Mouse (Mus musculus): ENCODE measurements around the gene Prr19.
"Not testable (repeated sequence)": the region's sequence is repeated elsewhere in the genome, so short reads cannot be mapped to it uniquely, and the experiment has no call there.

Gene Prr19

GRCm38 (mm10) chr7:25301063-25301462 lies at the start of gene Prr19:
Gene Prr19, plus strand, starts transcription at chr7:25301411.
- in situ Hi-C loops (cut with MboI; ENCODE audit: unreplicated experiment in 2 of 2), result no loop called here

GRCm38 (mm10) chr7:25251822-25252221 lies 49.4 kb upstream of the Prr19 start:
- in situ Hi-C loops (cut with MboI; ENCODE audit: unreplicated experiment in 2 of 2), result no loop called here

GRCm38 (mm10) chr7:25261896-25262295 lies 39.3 kb upstream of the Prr19 start:
- in situ Hi-C loops (cut with MboI; ENCODE audit: unreplicated experiment in 2 of 2), result no loop called here

GRCm38 (mm10) chr7:25263968-25264870 lies 37.0 kb upstream of the Prr19 start:
- in situ Hi-C loops (cut with MboI; ENCODE audit: unreplicated experiment in 2 of 2), result no loop called here

- in situ Hi-C loops (cut with MboI; ENCODE audit: unreplicated experiment in 2 of 2), result not testable (repeated sequence)
Observed at GRCm38 (mm10) chr7:25265743-25266142, 35.5 kb upstream of the Prr19 start.

- in situ Hi-C loops (cut with MboI; ENCODE audit: unreplicated experiment in 2 of 2), result no loop called here
Observed at GRCm38 (mm10) chr7:25266180-25266962, 34.8 kb upstream of the Prr19 start.

GRCm38 (mm10) chr7:25267301-25267750 lies 33.9 kb upstream of the Prr19 start, which contains the start of gene Cic:
Gene Cic, plus strand, starts transcription at chr7:25267704.
- in situ Hi-C loops (cut with MboI; ENCODE audit: unreplicated experiment in 2 of 2), result no loop called here

GRCm38 (mm10) chr7:25267751-25268463 lies 33.3 kb upstream of the Prr19 start:
- in situ Hi-C loops (cut with MboI; ENCODE audit: unreplicated experiment in 2 of 2), result no loop called here

- in situ Hi-C loops (cut with MboI; ENCODE audit: unreplicated experiment in 2 of 2), result no loop called here
Observed at GRCm38 (mm10) chr7:25268588-25268987, 32.6 kb upstream of the Prr19 start.

- in situ Hi-C loops (cut with MboI; ENCODE audit: unreplicated experiment in 2 of 2), result no loop called here
Observed at GRCm38 (mm10) chr7:25269029-25269428, 32.2 kb upstream of the Prr19 start.

GRCm38 (mm10) chr7:25269545-25270271 lies 31.5 kb upstream of the Prr19 start:
- in situ Hi-C loops (cut with MboI; ENCODE audit: unreplicated experiment in 2 of 2), result loop anchor here (10.0 kb wide), 2 partner anchors 85 to 135 kb away; no protein-coding TSS in a partner anchor

GRCm38 (mm10) chr7:25270652-25271633 lies 30.3 kb upstream of the Prr19 start:
- in situ Hi-C loops (cut with MboI; ENCODE audit: unreplicated experiment in 2 of 2), result loop anchor here (10.0 kb wide), 2 partner anchors 86 to 136 kb away; no protein-coding TSS in a partner anchor

- in situ Hi-C loops (cut with MboI; ENCODE audit: unreplicated experiment in 2 of 2), result loop anchor here (10.0 kb wide), 2 partner anchors 87 to 137 kb away; no protein-coding TSS in a partner anchor
Observed at GRCm38 (mm10) chr7:25271651-25272444, 29.4 kb upstream of the Prr19 start.

GRCm38 (mm10) chr7:25272445-25273258 lies 28.6 kb upstream of the Prr19 start:
- in situ Hi-C loops (cut with MboI; ENCODE audit: unreplicated experiment in 2 of 2), result loop anchor here (10.0 kb wide), 2 partner anchors 88 to 138 kb away; no protein-coding TSS in a partner anchor

GRCm38 (mm10) chr7:25273259-25274241 lies 27.7 kb upstream of the Prr19 start:
- in situ Hi-C loops (cut with MboI; ENCODE audit: unreplicated experiment in 2 of 2), result loop anchor here (10.0 kb wide), 2 partner anchors 89 to 139 kb away; no protein-coding TSS in a partner anchor

GRCm38 (mm10) chr7:25274571-25274970 lies 26.6 kb upstream of the Prr19 start:
- in situ Hi-C loops (cut with MboI; ENCODE audit: unreplicated experiment in 2 of 2), result loop anchor here (10.0 kb wide), 2 partner anchors 90 to 140 kb away; no protein-coding TSS in a partner anchor
